Mouse (Mus musculus) embryo, embryonic 10.5 days (tissue): ENCODE data around the gene Duoxa1.
"Not testable (repeated sequence)": the region's sequence is repeated elsewhere in the genome, so short reads cannot be mapped to it uniquely, and the experiment has no call there.

Source experiments
- DNase-seq: peaks from one replicate; pipeline ENCODE4 v3.0.0-alpha.2; 2015; ENCODE audit warnings: low spot score

Gene Duoxa1

GRCm38 (mm10) chr2:122313536-122313935, at the start of gene Duoxa1:
Duoxa1 (minus strand) TSS chr2:122313730.
- peak; percentile 13 for DNase-seq

- DNase-seq: no peak
Measured at GRCm38 (mm10) chr2:122362622-122363523, 49.3 kb upstream of the Duoxa1 start.

- no peak for DNase-seq
Measured at GRCm38 (mm10) chr2:122361868-122362621, 48.5 kb upstream of the Duoxa1 start.

DNA sequence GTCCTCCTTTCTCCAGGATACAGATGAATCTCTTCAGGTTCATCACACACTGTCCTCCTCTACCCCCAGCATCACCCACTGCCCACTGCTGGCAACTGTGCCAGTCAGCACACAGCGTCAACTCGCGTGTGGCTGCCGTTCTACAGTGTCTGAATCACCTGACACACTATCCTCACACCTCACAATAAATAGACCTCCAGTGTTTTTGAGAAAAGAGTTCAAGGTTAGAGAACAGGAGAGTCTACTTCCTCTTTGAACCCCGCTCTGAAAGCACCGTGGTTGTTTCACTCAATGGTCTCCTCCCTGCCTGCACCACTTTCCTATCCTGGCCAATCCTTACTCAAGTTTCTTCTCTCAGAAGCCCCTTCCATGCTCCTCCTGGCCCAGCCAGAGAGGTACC, 47.7 kb upstream of the Duoxa1 start:
- no peak for DNase-seq

DNA sequence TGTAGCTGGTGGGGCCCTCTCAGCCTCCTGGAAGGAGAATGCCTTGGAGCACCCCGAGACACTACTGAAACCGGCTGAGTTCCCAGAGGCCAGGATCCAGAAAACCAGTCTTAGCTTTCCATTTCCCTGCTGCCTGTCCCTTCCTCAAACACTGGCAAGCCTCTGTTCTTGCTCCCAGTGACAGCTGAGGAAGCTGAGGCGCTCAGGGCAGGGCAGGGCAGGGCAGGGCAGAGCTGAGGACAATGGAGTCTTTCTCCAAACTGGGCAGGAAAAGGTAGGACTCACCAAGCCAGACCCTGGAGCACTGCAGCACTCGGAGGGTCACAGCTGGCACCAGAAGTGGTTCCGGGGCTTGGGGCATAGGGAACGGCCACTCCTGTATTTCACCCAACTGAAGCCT, 46.8 kb upstream of the Duoxa1 start:
- no peak for DNase-seq

DNA sequence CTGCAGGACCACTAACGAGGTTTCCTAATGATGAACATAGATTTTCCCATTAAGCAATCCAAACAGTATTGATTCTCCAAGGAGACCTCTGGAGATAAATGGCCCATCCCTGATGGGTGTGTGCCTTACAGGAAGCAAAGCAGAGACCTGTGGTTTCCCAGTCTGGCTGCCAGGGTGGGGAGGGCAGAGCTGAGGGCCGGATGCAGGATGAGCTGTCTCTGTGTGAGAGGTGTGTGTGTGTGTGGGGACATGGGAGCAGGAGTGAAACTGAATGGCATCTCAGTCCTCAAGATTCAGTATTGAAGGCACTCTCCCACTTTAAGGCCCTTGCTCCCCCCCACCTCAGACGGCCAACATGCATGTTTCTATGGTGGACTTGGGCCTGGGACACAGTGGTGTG, 42.7 kb upstream of the Duoxa1 start:
- DNase-seq: no peak

DNA sequence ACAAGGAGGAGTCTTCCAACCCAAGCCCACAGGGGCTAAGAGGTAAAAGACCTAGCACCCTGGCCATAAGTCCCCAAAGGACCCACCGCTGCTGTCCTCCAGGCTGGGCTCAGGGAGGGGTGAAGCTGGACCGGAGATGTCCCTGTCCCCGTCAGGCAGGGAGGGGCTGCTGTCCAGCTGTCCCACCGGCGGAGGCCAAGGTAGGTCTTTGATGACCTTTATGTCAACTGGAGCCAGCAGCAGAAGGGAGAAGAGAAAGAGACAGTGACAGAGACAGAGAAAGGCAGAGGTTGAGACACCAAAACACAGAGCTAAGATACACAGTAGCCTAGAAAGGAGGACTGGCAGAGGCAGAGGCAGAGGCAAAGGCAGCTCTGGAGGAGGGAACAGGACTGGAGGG, 41.9 kb upstream of the Duoxa1 start:
- no peak for DNase-seq

- no peak for DNase-seq
Measured at GRCm38 (mm10) chr2:122354191-122354929, 40.8 kb upstream of the Duoxa1 start.

GRCm38 (mm10) chr2:122353765-122354164, 40.2 kb upstream of the Duoxa1 start:
- DNase-seq: no peak

DNA sequence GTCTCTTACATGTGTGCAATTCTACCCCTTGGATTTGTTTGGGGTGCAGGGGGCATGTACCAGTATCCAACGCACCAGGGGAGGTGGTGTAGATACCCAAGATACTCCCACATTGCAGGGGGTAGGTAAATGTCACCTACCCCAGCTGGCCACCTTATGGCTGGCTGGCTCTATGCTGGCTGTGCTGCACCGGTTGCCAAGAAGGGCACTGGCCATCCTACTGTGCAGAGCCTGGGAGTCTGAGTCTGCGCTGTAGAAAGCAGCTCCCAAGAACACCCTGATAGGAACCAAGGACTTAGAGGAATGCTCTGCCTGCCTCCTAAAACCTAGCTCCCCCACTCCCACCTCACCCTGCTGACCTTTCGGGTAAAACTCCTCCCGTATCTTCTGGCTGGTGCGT, 39.5 kb upstream of the Duoxa1 start:
- no peak for DNase-seq

GRCm38 (mm10) chr2:122351931-122352329, 38.4 kb upstream of the Duoxa1 start:
- peak; percentile 8 for DNase-seq

DNA sequence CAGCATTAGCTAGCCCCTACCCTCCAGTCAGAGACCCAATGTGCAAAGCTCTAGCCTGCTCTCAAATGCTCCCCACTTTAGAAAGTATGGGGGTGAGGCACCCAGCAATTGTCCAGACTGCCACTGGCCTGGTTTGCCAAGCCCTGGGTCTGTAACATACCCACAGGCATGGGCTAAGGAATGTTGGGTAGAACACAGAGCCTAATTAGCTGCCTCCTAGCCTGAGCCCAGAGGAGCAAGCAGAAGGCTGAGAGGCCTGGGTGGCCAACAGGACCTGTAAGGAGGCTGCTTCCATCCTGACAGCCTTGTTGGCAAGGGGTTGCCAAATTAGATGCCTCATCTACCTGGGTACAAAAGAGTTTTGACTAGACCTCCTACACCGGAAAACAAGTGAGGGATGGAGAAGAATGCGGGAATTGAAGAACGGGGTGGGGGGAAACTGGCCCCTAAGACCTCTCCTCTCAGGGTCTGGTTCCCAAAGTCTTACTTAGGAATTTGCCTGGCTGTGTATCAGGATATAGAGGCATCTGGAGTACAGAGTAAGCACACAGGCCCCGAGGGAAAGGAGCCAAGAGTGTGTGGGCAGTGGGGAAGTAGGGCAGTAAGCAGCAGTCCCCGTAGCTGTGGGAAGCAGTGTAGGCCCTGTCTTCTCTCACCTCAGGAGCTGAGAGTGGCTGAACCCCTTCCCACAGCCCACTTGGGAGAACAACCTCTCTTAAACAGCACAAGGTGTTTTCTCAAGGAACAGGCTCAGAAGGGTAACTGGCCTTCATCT, 37.8 kb upstream of the Duoxa1 start:
- no peak for DNase-seq

GRCm38 (mm10) chr2:122349136-122349785, 35.7 kb upstream of the Duoxa1 start:
- DNase-seq: peak; percentile 69

DNA sequence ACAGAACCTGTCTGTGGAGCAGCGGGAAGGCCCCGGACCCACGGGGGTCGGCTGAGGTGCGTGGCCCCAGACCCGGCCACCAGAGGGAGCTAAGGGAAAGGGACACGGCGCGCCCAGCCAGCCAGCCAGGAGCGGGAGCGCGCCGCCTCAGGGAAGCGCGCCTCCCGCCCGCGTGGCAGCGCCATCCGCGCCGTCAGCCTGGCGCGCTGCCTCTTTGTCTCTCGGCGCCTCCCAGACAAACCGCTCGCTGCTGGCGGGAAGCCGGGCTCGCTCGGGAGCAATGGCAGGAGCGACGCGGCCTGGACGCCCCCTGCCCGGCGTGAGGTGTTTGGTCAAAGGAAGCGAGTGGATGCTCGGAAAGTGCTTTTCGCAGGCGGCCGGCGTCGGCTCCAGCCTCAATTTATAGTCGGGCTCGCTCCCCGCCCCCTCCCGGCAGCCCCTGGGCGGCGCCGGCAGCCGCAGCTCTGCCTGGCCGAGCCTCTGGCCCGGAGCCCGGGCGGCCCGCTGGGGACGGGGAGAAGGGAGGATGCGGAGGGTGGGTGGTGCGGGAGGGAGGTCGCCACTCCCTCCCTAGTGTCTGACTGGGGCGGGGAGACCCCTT, 35.1 kb upstream of the Duoxa1 start:
- DNase-seq: peak; percentile 89

DNA sequence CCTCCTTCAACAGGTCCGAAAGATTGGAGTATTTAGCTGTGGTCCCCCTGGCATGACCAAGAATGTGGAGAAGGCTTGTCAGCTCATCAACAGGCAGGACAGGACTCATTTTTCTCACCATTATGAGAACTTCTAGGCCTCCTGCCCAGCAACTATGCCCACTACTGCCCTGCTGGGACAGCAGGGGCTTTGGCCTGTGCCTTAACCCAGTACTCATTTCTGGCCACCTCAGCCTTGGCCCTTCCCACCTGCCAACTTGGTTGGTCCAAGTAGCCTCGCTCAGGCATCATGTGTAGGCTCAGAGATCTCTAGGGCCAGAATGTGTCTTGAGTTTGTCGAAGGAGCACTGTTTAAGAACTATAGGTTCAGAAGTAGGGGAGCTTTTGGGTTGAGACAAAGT, 33.7 kb upstream of the Duoxa1 start:
- DNase-seq: no peak

- DNase-seq: not testable (repeated sequence)
Measured at GRCm38 (mm10) chr2:122346164-122346563, 32.6 kb upstream of the Duoxa1 start.

GRCm38 (mm10) chr2:122345106-122345893, 31.8 kb upstream of the Duoxa1 start:
- no peak for DNase-seq

- peak; percentile 9 for DNase-seq
Measured at GRCm38 (mm10) chr2:122337291-122337690, 23.8 kb upstream of the Duoxa1 start.

DNA sequence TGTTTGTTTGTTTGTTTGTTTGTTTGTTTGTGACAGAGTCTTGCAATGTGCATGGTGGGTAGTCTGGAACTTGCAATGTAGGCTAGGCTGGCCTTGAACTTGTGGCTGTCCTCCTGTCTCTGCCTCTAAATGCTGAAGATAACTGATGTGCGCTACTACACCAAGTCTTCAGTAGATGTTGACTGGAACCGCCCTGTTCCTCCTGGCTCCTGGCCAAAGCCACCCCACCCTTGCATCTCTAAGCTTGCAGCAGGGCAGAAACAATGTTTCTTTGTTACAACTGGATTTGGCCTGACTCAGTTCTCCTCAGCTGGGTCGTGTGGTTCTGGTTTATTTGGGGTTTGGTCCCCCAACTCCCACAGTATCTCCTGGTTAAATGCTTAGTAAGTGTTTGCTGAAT, 20.6 kb upstream of the Duoxa1 start:
- no peak for DNase-seq

DNA sequence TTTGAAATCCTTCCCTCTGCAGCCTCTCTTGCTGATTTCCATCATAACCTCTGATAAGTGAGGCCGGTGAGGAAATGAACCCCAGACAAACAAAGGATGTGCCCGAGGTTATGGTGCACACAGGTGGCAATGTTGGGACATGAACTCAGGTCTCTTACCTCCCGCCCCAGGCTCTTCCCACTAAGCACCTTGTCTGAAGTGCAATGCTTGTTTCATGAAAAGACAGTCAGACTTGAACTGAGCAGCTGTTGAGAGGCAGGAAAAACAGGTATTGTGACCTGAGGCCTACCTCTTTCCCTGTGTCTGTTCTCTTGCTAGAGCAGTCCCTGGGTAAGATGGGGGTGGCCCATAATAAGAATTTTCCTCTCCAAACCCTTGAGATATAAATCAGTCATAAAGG, 18.7 kb upstream of the Duoxa1 start:
- no peak for DNase-seq
